Mouse (Mus musculus) CD4-positive, CD25-positive, alpha-beta regulatory T cell, adult 4 months (primary cell): ENCODE measurements around the gene Decr2. TPM values are rescaled to one million over a fixed set of nuclear protein-coding genes. Genes with fewer than 3 reads are reported as not detected.
"Not testable (repeated sequence)": the region's sequence is repeated elsewhere in the genome, so short reads cannot be mapped to it uniquely, and the experiment has no call there.

Experiments
- ATAC-seq: one replicate; pipeline ENCODE4 v1.8.0; 2017
- polyA plus RNA-seq, 2 experiments: library from polyadenylated mRNA; unstranded; fragments of 100-300 nt; shearing (Covaris generic); gene quantifications; one replicate each; pipeline ENCODE4 v1.2.1; 2017

Gene Decr2
- polyA plus RNA-seq, result 10 to 100 TPM; 27.7 to 35.1 TPM

DNA sequence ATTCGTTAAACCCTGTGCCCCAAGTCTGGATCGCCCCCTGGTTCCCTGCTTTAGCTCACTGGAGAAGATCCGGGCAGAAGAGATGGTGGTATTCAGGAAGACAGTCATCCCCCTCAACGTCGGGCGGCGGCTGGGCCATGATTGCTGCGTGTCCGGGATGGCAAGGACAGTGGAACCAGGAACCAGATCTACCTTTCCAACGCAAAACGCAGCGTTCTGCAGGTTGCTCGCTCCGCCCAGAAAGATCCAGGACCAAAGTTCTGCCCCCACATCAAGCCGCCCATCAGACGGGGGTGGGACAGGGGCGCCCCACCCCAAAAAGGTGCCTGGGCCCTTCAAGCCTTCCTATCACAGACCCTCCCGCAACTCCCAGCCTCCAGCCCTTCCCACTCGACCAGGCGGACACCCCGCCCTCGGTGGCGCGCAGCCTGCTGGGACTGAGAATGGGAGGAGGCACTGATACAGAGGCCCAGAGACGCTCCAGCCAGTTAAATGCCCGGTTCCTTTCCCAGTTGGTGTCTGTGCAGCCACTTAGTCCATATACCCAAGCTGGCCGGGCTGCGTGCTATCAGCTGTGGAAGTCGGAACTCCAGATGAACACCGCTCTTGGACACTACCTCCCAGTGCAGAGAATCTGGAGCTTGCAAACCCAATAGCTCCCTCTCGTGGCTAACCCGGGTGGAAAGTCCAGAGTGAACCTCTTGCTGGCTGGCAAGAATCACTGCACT is at the start of gene Decr2:
Gene Decr2, minus strand, starts transcription at position 433 of the 728 bp plus-strand sequence.
- peak; percentile 85 for ATAC-seq

DNA sequence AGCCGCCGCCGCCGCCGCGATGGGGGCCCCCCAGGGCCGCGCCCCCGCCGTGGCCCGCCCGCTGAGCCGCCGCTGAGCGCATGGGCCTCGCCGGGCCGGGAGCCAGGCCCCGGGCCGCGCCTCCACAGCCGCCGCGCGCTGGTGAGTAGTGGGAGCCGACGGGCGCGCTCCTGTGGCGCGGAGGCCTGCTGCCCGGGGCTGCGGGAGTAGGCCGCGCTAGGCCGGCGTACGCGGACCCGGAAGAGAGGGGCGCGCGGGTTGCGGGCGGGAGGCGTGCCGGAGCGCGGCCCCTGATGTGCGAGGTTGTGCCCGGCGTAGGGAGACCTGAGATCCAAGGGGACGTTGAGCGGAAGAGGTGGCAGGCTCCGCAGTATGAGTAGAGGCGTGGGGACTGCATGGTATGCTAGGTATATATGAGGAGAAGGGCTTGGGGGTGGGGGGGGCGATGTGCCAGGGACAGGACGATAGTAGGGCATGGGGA is 48.8 kb upstream of the Decr2 start:
- ATAC-seq, result peak; percentile 15

- ATAC-seq, result peak; percentile 97
Observed at GRCm38 (mm10) chr17:26138239-26138836, 48.2 kb upstream of the Decr2 start, which contains the start of gene Axin1. TSS of gene Axin1 (plus strand) at chr17:26138688.

- ATAC-seq, result no peak
Observed at GRCm38 (mm10) chr17:26137751-26138130, 47.6 kb upstream of the Decr2 start.

DNA sequence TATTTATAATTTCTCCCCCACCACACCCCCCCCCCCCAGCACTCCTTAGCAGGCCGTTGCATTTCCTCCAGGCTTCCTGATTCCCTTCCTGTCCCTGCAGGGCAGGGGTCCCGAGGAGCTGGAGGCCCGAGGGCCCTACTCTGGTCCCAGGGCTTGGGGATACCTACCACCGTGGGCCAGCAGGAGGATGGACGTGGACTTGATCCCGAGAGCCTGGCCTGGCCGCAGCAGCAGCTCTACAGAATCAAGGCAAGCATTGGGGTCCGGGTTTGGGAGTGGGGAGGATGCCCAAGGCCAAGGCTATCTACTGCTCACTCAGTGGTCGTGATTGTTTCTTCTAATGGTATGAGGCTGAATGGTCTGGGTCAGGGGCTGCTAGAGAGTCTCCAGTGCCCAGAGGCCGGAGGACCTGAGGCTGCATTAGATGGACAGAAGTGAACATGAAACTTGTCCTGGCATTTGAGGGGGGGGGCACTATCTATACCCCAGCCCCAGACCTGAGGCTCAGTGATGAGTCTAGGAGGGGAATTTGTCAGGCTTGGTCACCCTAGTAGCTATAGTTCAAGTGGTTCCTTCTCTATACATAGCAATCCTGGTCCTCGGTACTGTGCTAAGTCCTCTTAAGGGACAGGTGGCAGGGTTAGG is 47.1 kb upstream of the Decr2 start:
- no peak for ATAC-seq

DNA sequence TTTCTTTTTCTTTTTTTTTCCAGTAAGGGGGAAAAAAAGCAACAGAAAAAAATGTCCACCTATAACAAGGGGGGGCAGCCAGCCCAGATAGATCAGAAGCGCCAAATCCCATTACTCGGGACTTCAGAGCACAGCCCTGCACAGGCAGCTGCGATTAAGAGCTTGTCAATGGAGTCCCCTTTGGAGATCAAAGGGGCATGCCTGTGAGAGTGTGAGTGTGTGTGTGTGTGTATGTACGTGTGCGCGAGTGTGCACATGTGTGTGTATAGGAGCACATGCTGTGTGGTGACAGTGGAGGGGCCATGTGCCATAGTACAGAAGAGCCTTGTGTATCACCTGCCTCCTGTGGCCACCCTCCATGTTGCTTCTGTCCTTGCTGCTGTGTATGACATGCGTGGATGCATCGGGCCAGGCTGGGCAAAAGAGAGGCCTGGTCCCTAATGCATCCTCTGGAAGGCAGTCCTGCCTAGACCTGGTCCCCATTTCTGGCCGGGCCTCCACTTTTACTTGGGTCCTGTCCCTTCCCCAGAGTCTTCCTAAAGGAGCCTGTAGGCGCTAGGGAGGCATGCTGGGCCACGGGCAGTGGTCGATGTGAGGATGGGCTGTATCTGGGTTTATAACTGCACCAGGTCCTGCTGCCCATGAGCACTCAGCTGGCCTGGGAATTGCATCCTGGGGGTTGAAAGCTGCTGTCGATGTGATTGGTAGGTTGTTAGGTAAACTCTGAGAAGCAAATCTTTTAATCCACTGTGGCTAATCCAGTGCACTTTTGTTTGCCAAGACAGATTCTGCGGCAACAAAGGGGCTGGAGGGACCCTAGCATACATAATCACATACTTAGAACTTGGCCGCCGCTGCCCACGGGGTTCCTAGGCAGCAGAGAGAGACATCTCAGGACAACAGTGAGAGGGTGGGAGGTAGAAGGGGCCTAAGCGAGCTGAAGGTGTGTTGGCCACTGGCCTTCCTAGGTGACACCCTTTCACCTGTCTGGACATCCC is 42.0 kb upstream of the Decr2 start:
- ATAC-seq, result no peak

- ATAC-seq, result no peak
Observed at GRCm38 (mm10) chr17:26131062-26131732, 41.1 kb upstream of the Decr2 start.

GRCm38 (mm10) chr17:26125226-26125625 is 35.1 kb upstream of the Decr2 start:
- ATAC-seq, result no peak

GRCm38 (mm10) chr17:26124560-26124959 is 34.4 kb upstream of the Decr2 start:
- no peak for ATAC-seq

DNA sequence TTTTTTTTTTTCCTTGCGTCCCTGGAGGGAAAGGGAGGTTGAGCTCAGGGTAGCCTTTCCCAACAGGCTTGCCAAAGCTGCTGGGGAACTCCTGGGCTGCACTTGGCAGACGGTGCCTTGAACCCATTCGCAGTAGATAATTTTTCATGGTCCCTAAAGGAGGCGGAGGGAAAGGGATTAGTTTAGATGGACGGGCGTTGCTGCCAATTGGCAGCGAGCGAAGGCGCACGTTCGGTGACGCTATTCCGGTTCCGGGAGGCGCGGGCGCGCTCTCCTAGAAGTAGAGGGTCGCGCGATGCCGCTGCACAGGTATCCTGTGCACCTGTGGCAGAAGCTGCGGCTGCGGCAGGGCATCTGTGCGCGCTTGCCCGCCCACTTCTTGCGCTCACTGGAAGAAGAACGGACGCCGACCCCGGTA is 33.1 kb upstream of the Decr2 start, which contains the start of gene Mrpl28:
Gene Mrpl28, plus strand, starts transcription at position 234 of the 418 bp plus-strand sequence.
- ATAC-seq, result peak; percentile 91

GRCm38 (mm10) chr17:26122431-26123140 is 32.4 kb upstream of the Decr2 start:
- no peak for ATAC-seq

DNA sequence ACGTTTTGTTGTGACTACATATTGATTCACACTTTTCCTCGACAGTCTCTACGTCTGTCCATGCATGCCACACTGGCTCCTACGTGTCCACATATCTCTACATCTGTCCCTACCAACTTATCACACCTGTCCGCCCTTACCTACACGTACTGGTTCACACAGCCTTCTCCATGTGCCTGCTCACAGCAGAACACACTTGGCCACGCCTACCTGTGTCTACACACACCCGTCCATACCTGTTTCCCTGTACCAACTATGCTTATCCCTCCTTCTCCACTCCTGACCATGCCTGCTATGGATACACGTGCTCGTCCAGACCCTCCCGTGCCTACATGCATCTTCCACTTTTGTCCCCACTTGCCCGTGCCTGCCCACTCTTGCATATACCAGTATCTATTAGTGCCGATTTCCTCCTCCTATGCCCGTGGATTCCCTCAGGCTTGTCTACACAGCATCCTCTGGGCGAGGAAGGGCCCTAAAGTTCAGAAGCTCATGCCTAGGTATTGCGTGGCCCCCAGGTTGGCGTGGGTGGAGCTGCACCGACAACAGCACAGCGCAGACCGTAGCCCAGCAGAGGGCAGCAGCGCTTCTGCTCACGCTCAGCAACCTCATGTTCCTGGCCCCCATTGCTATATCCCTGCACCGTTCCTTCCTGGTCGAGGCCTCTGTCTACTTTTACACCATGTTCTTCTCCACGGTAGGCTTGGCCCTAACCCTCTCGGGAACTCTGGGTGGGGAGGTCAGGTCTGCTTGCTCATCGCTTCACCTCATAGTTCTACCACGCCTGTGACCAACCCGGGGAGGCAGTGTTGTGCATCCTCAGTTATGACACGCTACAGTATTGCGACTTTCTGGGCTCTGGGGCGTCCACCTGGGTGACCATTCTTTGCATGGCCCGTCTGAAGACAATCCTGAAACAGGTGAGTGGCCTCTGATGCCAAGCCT is 29.9 kb upstream of the Decr2 start:
- peak; percentile 68 for ATAC-seq

- no peak for ATAC-seq
Observed at GRCm38 (mm10) chr17:26116503-26117258, 26.5 kb upstream of the Decr2 start.

- no peak for ATAC-seq
Observed at GRCm38 (mm10) chr17:26115956-26116487, 25.9 kb upstream of the Decr2 start.

GRCm38 (mm10) chr17:26115205-26115898 is 25.2 kb upstream of the Decr2 start:
- ATAC-seq, result no peak

DNA sequence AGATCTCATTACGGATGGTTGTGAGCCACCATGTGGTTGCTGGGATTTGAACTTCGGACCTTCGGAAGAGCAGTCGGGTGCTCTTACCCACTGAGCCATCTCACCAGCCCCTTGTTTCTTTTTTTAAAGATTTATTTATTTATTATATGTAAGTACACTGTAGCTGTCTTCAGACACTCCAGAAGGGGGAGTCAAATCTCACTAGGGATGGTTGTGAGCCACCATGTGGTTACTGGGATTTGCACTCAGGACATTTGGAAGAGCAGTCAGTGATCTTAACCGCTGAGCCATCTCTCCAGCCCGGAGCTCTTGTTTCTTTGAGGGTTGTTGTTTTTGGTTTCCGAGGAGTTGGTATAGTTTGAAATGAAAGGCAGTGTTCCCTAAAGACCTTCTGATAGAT is 24.3 kb upstream of the Decr2 start:
- not testable (repeated sequence) for ATAC-seq

DNA sequence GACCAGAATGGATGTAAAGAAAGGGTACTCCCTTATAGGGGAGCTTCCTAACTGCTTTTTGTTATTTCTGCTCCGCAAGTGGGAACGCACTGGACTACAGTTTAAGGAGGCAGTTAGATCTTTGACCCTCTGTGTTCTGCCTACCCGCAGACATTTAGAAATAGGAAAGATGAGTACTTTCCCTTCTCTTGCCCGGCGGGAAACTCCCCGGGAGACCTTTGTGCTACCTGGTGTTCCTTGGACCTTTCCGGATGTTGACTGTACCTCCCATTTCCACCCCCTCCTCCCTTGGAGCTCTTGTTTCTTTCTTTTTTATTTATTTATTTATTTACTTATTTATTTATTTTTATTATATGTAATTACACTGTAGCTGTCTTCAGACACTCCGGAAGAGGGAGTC is 23.9 kb upstream of the Decr2 start:
- no peak for ATAC-seq
